Mouse (Mus musculus): ENCODE measurements around the gene Zfp646.

DNA sequence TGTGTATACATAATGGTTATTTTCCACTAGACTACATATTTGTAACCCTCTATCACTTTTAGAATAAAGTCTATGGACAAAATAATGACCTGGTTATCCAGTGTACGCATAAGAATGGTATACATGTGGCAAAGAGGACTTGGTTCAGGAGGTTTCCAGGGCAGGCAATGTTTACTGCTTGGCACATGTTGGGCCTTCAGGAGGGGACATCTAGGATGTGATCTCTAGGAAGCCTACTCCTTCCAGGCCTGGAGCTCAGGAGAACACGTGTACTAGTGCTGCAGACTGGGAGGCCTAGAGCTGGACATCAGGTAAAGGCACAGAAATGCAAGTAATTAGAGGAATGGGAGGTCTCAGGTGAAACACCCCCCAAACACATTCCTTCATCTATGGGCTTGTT lies 40.5 kb upstream of the Zfp646 start:
- TF ChIP-seq CTCF (IDR thresholded peaks at IDR 0.05) (no peak), EP300 (IDR thresholded peaks at IDR 0.05; ENCODE audit: insufficient read depth, low read depth, low read length) (no peak)

Data from heart, adult 2 months (tissue).